Mouse (Mus musculus): ENCODE measurements around the gene Tmprss6.

Gene Tmprss6

GRCm38 (mm10) chr15:78429871-78430622 lies 38.4 kb downstream of the Tmprss6 start:
- in situ Hi-C loops (cut with MboI; ENCODE audit: low pct_unique_long_range_greater_than_20kb in 1 of 2, low sequenced_read_pairs in 2 of 2, unreplicated experiment in 1 of 2): no loop called here

- in situ Hi-C loops (cut with MboI; ENCODE audit: low pct_unique_long_range_greater_than_20kb in 1 of 2, low sequenced_read_pairs in 2 of 2, unreplicated experiment in 1 of 2): no loop called here
Measured at GRCm38 (mm10) chr15:78429139-78429459, 39.3 kb downstream of the Tmprss6 start.

GRCm38 (mm10) chr15:78428391-78429138 lies 39.9 kb downstream of the Tmprss6 start, which contains the start of gene Kctd17:
Kctd17 (plus strand) TSS chr15:78428564.
- in situ Hi-C loops (cut with MboI; ENCODE audit: low pct_unique_long_range_greater_than_20kb in 1 of 2, low sequenced_read_pairs in 2 of 2, unreplicated experiment in 1 of 2): no loop called here

- in situ Hi-C loops (cut with MboI; ENCODE audit: low pct_unique_long_range_greater_than_20kb in 1 of 2, low sequenced_read_pairs in 2 of 2, unreplicated experiment in 1 of 2): no loop called here
Measured at GRCm38 (mm10) chr15:78425230-78425629, 43.2 kb downstream of the Tmprss6 start.

- in situ Hi-C loops (cut with MboI; ENCODE audit: low pct_unique_long_range_greater_than_20kb in 1 of 2, low sequenced_read_pairs in 2 of 2, unreplicated experiment in 1 of 2): no loop called here
Measured at GRCm38 (mm10) chr15:78424507-78424906, 43.9 kb downstream of the Tmprss6 start.

GRCm38 (mm10) chr15:78422046-78422956 lies 46.1 kb downstream of the Tmprss6 start:
- in situ Hi-C loops (cut with MboI; ENCODE audit: low pct_unique_long_range_greater_than_20kb in 1 of 2, low sequenced_read_pairs in 2 of 2, unreplicated experiment in 1 of 2): no loop called here

GRCm38 (mm10) chr15:78420395-78420794 lies 48.0 kb downstream of the Tmprss6 start:
- in situ Hi-C loops (cut with MboI; ENCODE audit: low pct_unique_long_range_greater_than_20kb in 1 of 2, low sequenced_read_pairs in 2 of 2, unreplicated experiment in 1 of 2): no loop called here

GRCm38 (mm10) chr15:78416937-78417336 lies 51.5 kb downstream of the Tmprss6 start:
- in situ Hi-C loops (cut with MboI; ENCODE audit: low pct_unique_long_range_greater_than_20kb in 1 of 2, low sequenced_read_pairs in 2 of 2, unreplicated experiment in 1 of 2): no loop called here

GRCm38 (mm10) chr15:78414157-78414556 lies 54.3 kb downstream of the Tmprss6 start:
- in situ Hi-C loops (cut with MboI; ENCODE audit: low pct_unique_long_range_greater_than_20kb in 1 of 2, low sequenced_read_pairs in 2 of 2, unreplicated experiment in 1 of 2): no loop called here

- in situ Hi-C loops (cut with MboI; ENCODE audit: low pct_unique_long_range_greater_than_20kb in 1 of 2, low sequenced_read_pairs in 2 of 2, unreplicated experiment in 1 of 2): no loop called here
Measured at GRCm38 (mm10) chr15:78413719-78414117, 54.7 kb downstream of the Tmprss6 start.

GRCm38 (mm10) chr15:78413083-78413718 lies 55.2 kb downstream of the Tmprss6 start:
- in situ Hi-C loops (cut with MboI; ENCODE audit: low pct_unique_long_range_greater_than_20kb in 1 of 2, low sequenced_read_pairs in 2 of 2, unreplicated experiment in 1 of 2): no loop called here

GRCm38 (mm10) chr15:78409570-78410052 lies 58.8 kb downstream of the Tmprss6 start:
- in situ Hi-C loops (cut with MboI; ENCODE audit: low pct_unique_long_range_greater_than_20kb in 1 of 2, low sequenced_read_pairs in 2 of 2, unreplicated experiment in 1 of 2): no loop called here

- in situ Hi-C loops (cut with MboI; ENCODE audit: low pct_unique_long_range_greater_than_20kb in 1 of 2, low sequenced_read_pairs in 2 of 2, unreplicated experiment in 1 of 2): no loop called here
Measured at GRCm38 (mm10) chr15:78406293-78406934, 62.0 kb downstream of the Tmprss6 start, which contains the start of gene Mpst. Mpst (plus strand) TSS chr15:78406416.

- in situ Hi-C loops (cut with MboI; ENCODE audit: low pct_unique_long_range_greater_than_20kb in 1 of 2, low sequenced_read_pairs in 2 of 2, unreplicated experiment in 1 of 2): no loop called here
Measured at GRCm38 (mm10) chr15:78405517-78406211, 62.8 kb downstream of the Tmprss6 start, which contains the start of gene Tst. Tst (minus strand) TSS chr15:78405907.

GRCm38 (mm10) chr15:78405098-78405497 lies 63.3 kb downstream of the Tmprss6 start:
- in situ Hi-C loops (cut with MboI; ENCODE audit: low pct_unique_long_range_greater_than_20kb in 1 of 2, low sequenced_read_pairs in 2 of 2, unreplicated experiment in 1 of 2): no loop called here

- in situ Hi-C loops (cut with MboI; ENCODE audit: low pct_unique_long_range_greater_than_20kb in 1 of 2, low sequenced_read_pairs in 2 of 2, unreplicated experiment in 1 of 2): no loop called here
Measured at GRCm38 (mm10) chr15:78403896-78404295, 64.5 kb downstream of the Tmprss6 start.

- in situ Hi-C loops (cut with MboI; ENCODE audit: low pct_unique_long_range_greater_than_20kb in 1 of 2, low sequenced_read_pairs in 2 of 2, unreplicated experiment in 1 of 2): no loop called here
Measured at GRCm38 (mm10) chr15:78403301-78403741, 65.1 kb downstream of the Tmprss6 start.

All from mouse embryonic stem cell (cell line).